Mouse (Mus musculus) limb, embryonic 15.5 days (tissue): ENCODE data around the gene Nlrp1b. TPM values are rescaled to one million over a fixed set of nuclear protein-coding genes. Genes with fewer than 3 reads are reported as not detected.

Source experiments
- ATAC-seq: fragments of 200-750 bp; cut with Nextera tagmentation; 2 replicates; pipeline ENCODE4 v1.8.0; 2017; ENCODE audit warnings: low read depth, moderate TSS enrichment; ENCODE audit not compliant: insufficient number of reproducible peaks, low FRiP score, low TSS enrichment
- H3K27ac ChIP-seq: fragments of 300-500 bp; sonication (generic); 2 replicates; pipeline ENCODE4 v1.5.1; 2015; ENCODE audit warnings: moderate library complexity, mild to moderate bottlenecking, inconsistent platforms
- H3K27me3 ChIP-seq: fragments of 300-500 bp; sonication (generic); 2 replicates; pipeline ENCODE4 v1.6.1; 2015; ENCODE audit warnings: inconsistent platforms
- H3K36me3 ChIP-seq: fragments of 300-500 bp; sonication (generic); 2 replicates; pipeline ENCODE4 v1.6.1; 2015; ENCODE audit warnings: inconsistent platforms
- H3K4me1 ChIP-seq: fragments of 300-500 bp; sonication (generic); 2 replicates; pipeline ENCODE4 v1.6.1; 2015; ENCODE audit warnings: inconsistent platforms
- H3K4me2 ChIP-seq: fragments of 300-500 bp; sonication (generic); 2 replicates; pipeline ENCODE4 v1.6.1; 2015; ENCODE audit warnings: mild to moderate bottlenecking, inconsistent platforms
- H3K4me3 ChIP-seq: fragments of 300-500 bp; sonication (generic); 2 replicates; pipeline ENCODE4 v1.5.1; 2015; ENCODE audit warnings: mild to moderate bottlenecking, inconsistent platforms
- H3K9ac ChIP-seq: fragments of 300-500 bp; sonication (generic); 2 replicates; pipeline ENCODE4 v1.6.1; 2015; ENCODE audit warnings: inconsistent platforms
- H3K9me3 ChIP-seq: fragments of 300-500 bp; sonication (generic); 2 replicates; pipeline ENCODE4 v1.6.1; 2016; ENCODE audit warnings: inconsistent platforms
- WGBS: fragments of 180-500 bp; shearing (Covaris S2); methylation state at CpG from one replicate; pipeline ENCODE4 v1.1.7; 2015; 5-methylcytosine and 5-hydroxymethylcytosine counted together
- polyA plus RNA-seq: library from polyadenylated mRNA; unstranded; fragments of >200 nt; fragmentation: Nextera tagmentation; extraction: Ambion mirVana; gene quantifications from 2 replicates; pipeline ENCODE4 v1.2.1, GENCODE M21; 2015

Gene Nlrp1b
- 0.06 and 0.08 TPM in 2 replicates for polyA plus RNA-seq

GRCm38 (mm10) chr11:71230684-71231480 lies at the start of gene Nlrp1b:
Gene Nlrp1b (minus strand): TSS chr11:71230733.
- Histone ChIP-seq H3K4me3 (no peak within 1 kb of the TSS), H3K4me2 (no peak within 1 kb of the TSS), H3K36me3 (no peaks in the 10 kb centered on the region), H3K4me1 (no peaks in the 10 kb centered on the region), H3K27ac (no peak within 1 kb of the TSS), H3K27me3 (no peaks in the 10 kb centered on the region), H3K9me3 (no peaks in the 10 kb centered on the region), H3K9ac (no peak within 1 kb of the TSS)
- ATAC-seq, result no peak
- WGBS, result 58% methylated on average over 2 of the region's 2 CpGs

GRCm38 (mm10) chr11:71261036-71261435 lies 30.5 kb upstream of the Nlrp1b start:
- no peak overlapping the region for H3K27ac ChIP-seq
- H3K4me3 ChIP-seq, result no peak overlapping the region
- WGBS, result 79% methylated on average over 3 of the region's 3 CpGs
- H3K4me1 ChIP-seq, result no peaks in the 10 kb centered on the region
- H3K4me2 ChIP-seq, result no peak overlapping the region
- H3K9me3 ChIP-seq, result no peaks in the 10 kb centered on the region
- no peaks in the 10 kb centered on the region for H3K27me3 ChIP-seq
- no peaks in the 10 kb centered on the region for H3K36me3 ChIP-seq
- no peak for ATAC-seq
- H3K9ac ChIP-seq, result no peak overlapping the region

GRCm38 (mm10) chr11:71251333-71251732 lies 20.8 kb upstream of the Nlrp1b start:
- WGBS, result 87% methylated on average over 5 of the region's 5 CpGs
- Histone ChIP-seq H3K9ac (no peak overlapping the region), H3K4me3 (no peak overlapping the region), H3K4me1 (no peaks in the 10 kb centered on the region), H3K9me3 (no peaks in the 10 kb centered on the region), H3K36me3 (no peaks in the 10 kb centered on the region), H3K4me2 (no peak overlapping the region), H3K27me3 (no peaks in the 10 kb centered on the region), H3K27ac (no peak overlapping the region)
- ATAC-seq, result no peak

GRCm38 (mm10) chr11:71224614-71225013 lies 5.9 kb downstream of the Nlrp1b start:
- no peaks in the 10 kb centered on the region for H3K36me3 ChIP-seq
- H3K9me3 ChIP-seq, result no peaks in the 10 kb centered on the region
- ATAC-seq, result no peak
- no peak overlapping the region for H3K27ac ChIP-seq
- H3K4me1 ChIP-seq, result no peaks in the 10 kb centered on the region
- H3K9ac ChIP-seq, result no peak overlapping the region
- WGBS, result 70% methylated on average over 2 of the region's 2 CpGs
- no peak overlapping the region for H3K4me2 ChIP-seq
- no peaks in the 10 kb centered on the region for H3K27me3 ChIP-seq
- H3K4me3 ChIP-seq, result no peak overlapping the region

- H3K27ac ChIP-seq, result no peak overlapping the region
- H3K4me3 ChIP-seq, result no peak overlapping the region
- ATAC-seq, result no peak
- no peaks in the 10 kb centered on the region for H3K9me3 ChIP-seq
- 76% methylated on average over 4 of the region's 4 CpGs for WGBS
- H3K4me1 ChIP-seq, result no peaks in the 10 kb centered on the region
- H3K9ac ChIP-seq, result no peak overlapping the region
- no peak overlapping the region for H3K4me2 ChIP-seq
- H3K36me3 ChIP-seq, result no peaks in the 10 kb centered on the region
- no peaks in the 10 kb centered on the region for H3K27me3 ChIP-seq
These were observed 27.8 kb downstream of the Nlrp1b start for GRCm38 (mm10) chr11:71202703-71203102.

- ATAC-seq, result no peak
- H3K4me1 ChIP-seq, result no peaks in the 10 kb centered on the region
- H3K4me2 ChIP-seq, result no peak overlapping the region
- H3K4me3 ChIP-seq, result no peak overlapping the region
- H3K9ac ChIP-seq, result no peak overlapping the region
- 77% methylated on average over 2 of the region's 2 CpGs for WGBS
- no peaks in the 10 kb centered on the region for H3K36me3 ChIP-seq
- H3K27ac ChIP-seq, result no peak overlapping the region
- H3K27me3 ChIP-seq, result no peaks in the 10 kb centered on the region
- no peaks in the 10 kb centered on the region for H3K9me3 ChIP-seq
These were observed 31.2 kb downstream of the Nlrp1b start for GRCm38 (mm10) chr11:71199349-71199748.

- Histone ChIP-seq H3K27me3 (no peaks in the 10 kb centered on the region), H3K4me2 (no peak overlapping the region), H3K9me3 (no peaks in the 10 kb centered on the region), H3K27ac (no peak overlapping the region), H3K4me1 (no peaks in the 10 kb centered on the region), H3K4me3 (no peak overlapping the region), H3K36me3 (no peaks in the 10 kb centered on the region), H3K9ac (no peak overlapping the region)
- no peak for ATAC-seq
- WGBS, result 73% methylated on average over 1 of the region's 1 CpGs
These were observed 60.9 kb downstream of the Nlrp1b start for GRCm38 (mm10) chr11:71169633-71170032.

GRCm38 (mm10) chr11:71164139-71164538 lies 66.4 kb downstream of the Nlrp1b start:
- no peak for ATAC-seq
- 67% methylated on average over 1 of the region's 1 CpGs for WGBS

GRCm38 (mm10) chr11:71159439-71160136 lies 70.9 kb downstream of the Nlrp1b start:
- Histone ChIP-seq H3K4me2 (no peak overlapping the region), H3K9ac (no peak overlapping the region), H3K9me3 (no peaks in the 10 kb centered on the region), H3K4me3 (no peak overlapping the region), H3K36me3 (no peaks in the 10 kb centered on the region), H3K27me3 (no peaks in the 10 kb centered on the region), H3K4me1 (no peaks in the 10 kb centered on the region), H3K27ac (no peak overlapping the region)
- ATAC-seq, result no peak
- WGBS, result 75% methylated on average over 3 of the region's 3 CpGs

More at GRCm38 (mm10) chr11:71164139-71164538, 66.4 kb downstream of the Nlrp1b start:
- Histone ChIP-seq H3K27me3 (no peaks in the 10 kb centered on the region), H3K36me3 (no peaks in the 10 kb centered on the region), H3K9ac (no peak overlapping the region), H3K9me3 (no peaks in the 10 kb centered on the region), H3K4me1 (no peaks in the 10 kb centered on the region), H3K27ac (no peak overlapping the region), H3K4me3 (no peak overlapping the region), H3K4me2 (no peak overlapping the region)

- no peak for ATAC-seq
- Histone ChIP-seq H3K9ac (no peak overlapping the region), H3K27me3 (no peaks in the 10 kb centered on the region), H3K4me1 (no peaks in the 10 kb centered on the region), H3K9me3 (no peaks in the 10 kb centered on the region), H3K4me3 (no peak overlapping the region), H3K4me2 (no peak overlapping the region), H3K36me3 (no peaks in the 10 kb centered on the region), H3K27ac (no peak overlapping the region)
- 80% methylated on average over 1 of the region's 1 CpGs for WGBS
These were observed 75.3 kb downstream of the Nlrp1b start for GRCm38 (mm10) chr11:71155272-71155671.

GRCm38 (mm10) chr11:71144661-71145060 lies 85.9 kb downstream of the Nlrp1b start, which contains the start of gene Nlrp1a:
Gene Nlrp1a (minus strand): TSS chr11:71144704.
- Histone ChIP-seq H3K27ac (no peak within 1 kb of the TSS), H3K4me2 (no peak within 1 kb of the TSS), H3K27me3 (no peaks in the 10 kb centered on the region), H3K9me3 (no peaks in the 10 kb centered on the region), H3K4me1 (no peaks in the 10 kb centered on the region), H3K36me3 (no peaks in the 10 kb centered on the region), H3K9ac (no peak within 1 kb of the TSS), H3K4me3 (no peak within 1 kb of the TSS)
- no peak for ATAC-seq
- 69% methylated on average over 3 of the region's 3 CpGs for WGBS

- no peaks in the 10 kb centered on the region for H3K36me3 ChIP-seq
- H3K9me3 ChIP-seq, result no peaks in the 10 kb centered on the region
- no peak for ATAC-seq
- H3K27ac ChIP-seq, result no peak overlapping the region
- no peak overlapping the region for H3K4me3 ChIP-seq
- H3K4me1 ChIP-seq, result no peaks in the 10 kb centered on the region
- no peaks in the 10 kb centered on the region for H3K27me3 ChIP-seq
- H3K4me2 ChIP-seq, result no peak overlapping the region
- WGBS, result 88% methylated on average over 1 of the region's 1 CpGs
- no peak overlapping the region for H3K9ac ChIP-seq
These were observed 88.5 kb downstream of the Nlrp1b start for GRCm38 (mm10) chr11:71142031-71142430.
